Mouse (Mus musculus): ENCODE results near the gene Ccsap. TPM values are rescaled to one million over a fixed set of nuclear protein-coding genes. Genes with fewer than 3 reads are reported as not detected.

Gene Ccsap
- 5.2 and 6.7 TPM in 2 replicates for polyA plus RNA-seq (2014; fragmentation: Nextera tagmentation; extraction: Ambion mirVana)

DNA sequence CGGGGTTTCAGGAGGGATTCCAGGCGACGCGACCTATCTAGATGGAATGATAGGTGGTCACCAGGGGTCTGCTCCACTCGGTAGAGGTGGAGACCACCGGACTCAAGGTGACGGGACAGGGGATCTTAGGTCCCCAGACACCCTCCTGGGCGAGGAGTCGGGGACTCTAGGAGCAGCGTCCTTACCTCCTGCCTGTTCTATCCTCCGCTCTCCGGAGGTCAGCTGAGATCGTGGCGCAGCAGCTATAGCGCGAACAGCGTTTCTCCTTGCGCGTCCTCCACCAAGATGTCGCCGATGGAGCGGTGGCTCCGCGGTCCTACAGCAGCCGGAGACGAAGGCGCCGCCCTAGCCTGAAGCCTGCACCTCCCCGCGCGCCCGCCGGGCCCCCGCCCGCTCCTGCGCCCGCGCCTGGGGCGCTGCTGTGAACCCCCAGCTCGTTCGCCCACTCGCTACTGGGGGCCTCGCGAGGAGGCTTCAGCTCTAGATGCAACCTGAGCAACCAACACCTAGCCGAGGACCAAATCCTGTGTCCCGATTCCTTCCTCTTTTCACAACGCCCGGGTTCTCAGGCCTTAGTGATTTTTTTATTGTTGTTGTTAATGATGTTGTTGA is at the start of gene Ccsap:
Gene Ccsap, minus strand, starts transcription at position 562 of the 612 bp plus-strand sequence.
- Histone ChIP-seq H3K9ac (ENCODE audit: low read length) (peak within 1 kb of the TSS; percentile 82), H3K4me3 (ENCODE audit: low read depth, low read length) (peak within 1 kb of the TSS; percentile 84), H3K4me1 (ENCODE audit: control insufficient read depth, insufficient read depth, low read length) (peaks cover 12% of the 10 kb centered on the region; the same call in 1 of the 2 replicates), H3K27me3 (replicated peaks; ENCODE audit: control insufficient read depth, insufficient read depth, low read length) (peaks cover 4% of the 10 kb centered on the region; the same call in 1 of the 2 replicates), H3K27ac (ENCODE audit: low read depth, low read length) (peak within 1 kb of the TSS; percentile 66), H3K36me3 (ENCODE audit: control insufficient read depth, insufficient read depth, low read length) (no peaks in the 10 kb centered on the region), H3K4me2 (ENCODE audit: low read length) (peak within 1 kb of the TSS; percentile 89), H3K9me3 (replicated peaks; ENCODE audit: control insufficient read depth, low read length) (no peaks in the 10 kb centered on the region)
- peak; percentile 50 for DNase-seq (ENCODE audit: low spot score)
- ATAC-seq = peak; percentile 56
- 2% methylated on average over 46 of the region's 48 CpGs for WGBS

DNA sequence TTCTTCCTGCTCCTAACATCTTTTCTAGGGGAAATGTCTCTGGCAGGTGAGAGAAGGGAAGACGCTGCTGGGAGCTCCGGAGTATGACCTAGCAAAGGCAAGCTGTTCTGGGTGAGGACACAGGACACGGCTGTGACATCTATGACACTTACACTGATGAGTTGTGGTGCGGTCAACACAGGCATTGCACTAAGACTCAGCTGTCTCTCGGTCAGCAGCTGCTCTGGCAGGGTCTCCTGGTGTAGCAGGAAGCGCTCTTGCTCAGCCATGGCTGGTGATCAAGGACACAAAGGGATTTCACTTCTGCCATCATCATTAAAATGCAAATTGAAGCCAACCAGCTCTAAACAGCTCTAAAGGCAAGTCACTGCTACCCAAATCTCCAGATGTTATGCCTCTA is 47.6 kb upstream of the Ccsap start:
- no peak for DNase-seq (ENCODE audit: low spot score)
- Histone ChIP-seq H3K9ac (ENCODE audit: low read length) (no peak overlapping the region), H3K36me3 (ENCODE audit: control insufficient read depth, insufficient read depth, low read length) (peaks cover 89% of the 10 kb centered on the region)

DNA sequence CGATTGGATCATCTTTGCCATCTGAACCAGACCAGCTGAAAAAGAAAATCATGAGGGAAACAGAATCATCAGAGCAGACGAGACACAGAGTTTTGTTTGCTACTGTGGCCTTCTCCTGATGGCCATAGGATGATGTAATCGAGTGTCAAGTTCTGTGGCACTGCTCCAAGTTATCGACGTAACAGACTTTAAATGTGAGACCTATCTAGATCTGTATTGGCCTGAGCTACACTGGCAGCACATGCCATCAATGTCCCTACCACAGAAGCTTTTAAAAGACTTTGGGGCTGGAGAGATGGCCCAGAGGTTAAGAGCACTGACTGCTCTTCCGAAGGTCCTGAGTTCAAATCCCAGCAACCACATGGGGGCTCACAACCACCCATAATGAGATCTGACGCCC is 42.6 kb upstream of the Ccsap start:
- Histone ChIP-seq H3K27ac (ENCODE audit: low read depth, low read length) (no peak overlapping the region), H3K4me3 (ENCODE audit: low read depth, low read length) (no peak overlapping the region), H3K36me3 (ENCODE audit: control insufficient read depth, insufficient read depth, low read length) (peaks cover 74% of the 10 kb centered on the region), H3K27me3 (replicated peaks; ENCODE audit: control insufficient read depth, insufficient read depth, low read length) (no peaks in the 10 kb centered on the region), H3K4me1 (ENCODE audit: control insufficient read depth, insufficient read depth, low read length) (no peaks in the 10 kb centered on the region), H3K9me3 (replicated peaks; ENCODE audit: control insufficient read depth, low read length) (no peaks in the 10 kb centered on the region), H3K4me2 (ENCODE audit: low read length) (no peak overlapping the region), H3K9ac (ENCODE audit: low read length) (no peak overlapping the region)
- no peak for DNase-seq (ENCODE audit: low spot score)
- no peak for ATAC-seq
- 86% methylated on average over 7 of the region's 7 CpGs for WGBS

More for the DNA sequence above, 47.6 kb upstream of the Ccsap start:
- no peak overlapping the region for H3K4me2 ChIP-seq (ENCODE audit: low read length)
- no peak for ATAC-seq
- WGBS = 94% methylated on average over 6 of the region's 6 CpGs
- H3K4me1 ChIP-seq (ENCODE audit: control insufficient read depth, insufficient read depth, low read length) = no peaks in the 10 kb centered on the region
- no peak overlapping the region for H3K27ac ChIP-seq (ENCODE audit: low read depth, low read length)
- no peak overlapping the region for H3K4me3 ChIP-seq (ENCODE audit: low read depth, low read length)
- H3K9me3 ChIP-seq (replicated peaks; ENCODE audit: control insufficient read depth, low read length) = no peaks in the 10 kb centered on the region
- no peaks in the 10 kb centered on the region for H3K27me3 ChIP-seq (replicated peaks; ENCODE audit: control insufficient read depth, insufficient read depth, low read length)

DNA sequence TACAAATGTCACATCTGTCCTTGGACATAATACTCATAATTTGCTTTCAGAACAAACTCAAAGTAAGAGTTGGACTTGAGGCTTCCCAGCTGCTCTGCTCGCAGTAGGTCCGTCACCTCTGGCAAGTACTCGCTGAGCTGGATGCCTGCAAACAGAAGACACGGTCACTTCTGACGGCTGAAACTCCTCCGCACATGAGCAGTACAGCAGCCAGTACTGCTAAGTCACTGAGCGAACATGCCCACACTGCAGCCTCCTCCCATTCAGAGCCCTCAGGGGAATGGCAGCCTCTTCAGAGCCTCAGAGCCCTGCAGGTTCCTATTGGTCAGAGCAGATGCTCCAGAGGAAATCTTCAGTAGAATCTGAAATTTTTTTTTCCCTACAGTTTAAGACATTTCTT is 39.4 kb upstream of the Ccsap start:
- Histone ChIP-seq H3K36me3 (ENCODE audit: control insufficient read depth, insufficient read depth, low read length) (peaks cover 49% of the 10 kb centered on the region), H3K27me3 (replicated peaks; ENCODE audit: control insufficient read depth, insufficient read depth, low read length) (peaks cover 10% of the 10 kb centered on the region), H3K4me2 (ENCODE audit: low read length) (no peak overlapping the region), H3K9ac (ENCODE audit: low read length) (no peak overlapping the region), H3K4me3 (ENCODE audit: low read depth, low read length) (no peak overlapping the region), H3K4me1 (ENCODE audit: control insufficient read depth, insufficient read depth, low read length) (no peaks in the 10 kb centered on the region), H3K9me3 (replicated peaks; ENCODE audit: control insufficient read depth, low read length) (no peaks in the 10 kb centered on the region), H3K27ac (ENCODE audit: low read depth, low read length) (no peak overlapping the region)
- ATAC-seq = no peak
- no peak for DNase-seq (ENCODE audit: low spot score)
- WGBS = 86% methylated on average over 7 of the region's 7 CpGs

DNA sequence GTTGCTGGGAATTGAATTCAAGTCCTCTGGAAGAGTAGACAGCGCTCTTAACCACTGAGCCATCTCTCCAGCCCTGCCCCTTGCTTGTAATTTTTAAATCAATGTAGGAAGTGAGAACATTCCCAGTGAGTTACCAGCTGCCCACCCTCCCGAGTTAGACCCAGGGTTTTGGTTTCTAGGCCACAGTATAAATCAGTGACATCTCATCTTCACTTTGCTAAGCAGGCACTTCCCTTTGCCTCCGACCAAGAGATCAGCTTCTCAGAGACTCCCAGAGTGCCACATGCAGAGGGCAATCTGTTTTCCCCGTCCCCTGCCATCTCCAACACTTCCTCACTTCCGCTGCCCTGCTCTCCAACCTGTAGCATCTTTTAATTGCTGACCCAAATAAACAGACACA is 38.6 kb upstream of the Ccsap start:
- ATAC-seq (no peak), DNase-seq (ENCODE audit: low spot score) (no peak)
- Histone ChIP-seq H3K4me1 (ENCODE audit: control insufficient read depth, insufficient read depth, low read length) (no peaks in the 10 kb centered on the region), H3K4me2 (ENCODE audit: low read length) (no peak overlapping the region), H3K36me3 (ENCODE audit: control insufficient read depth, insufficient read depth, low read length) (peaks cover 41% of the 10 kb centered on the region), H3K9ac (ENCODE audit: low read length) (no peak overlapping the region), H3K27ac (ENCODE audit: low read depth, low read length) (no peak overlapping the region), H3K9me3 (replicated peaks; ENCODE audit: control insufficient read depth, low read length) (no peaks in the 10 kb centered on the region), H3K4me3 (ENCODE audit: low read depth, low read length) (no peak overlapping the region), H3K27me3 (replicated peaks; ENCODE audit: control insufficient read depth, insufficient read depth, low read length) (peaks cover 18% of the 10 kb centered on the region)
- 91% methylated on average over 5 of the region's 5 CpGs for WGBS

- Histone ChIP-seq H3K4me2 (ENCODE audit: low read length) (no peak overlapping the region), H3K9ac (ENCODE audit: low read length) (no peak overlapping the region), H3K27me3 (replicated peaks; ENCODE audit: control insufficient read depth, insufficient read depth, low read length) (peaks cover 35% of the 10 kb centered on the region), H3K27ac (ENCODE audit: low read depth, low read length) (no peak overlapping the region), H3K4me3 (ENCODE audit: low read depth, low read length) (no peak overlapping the region), H3K9me3 (replicated peaks; ENCODE audit: control insufficient read depth, low read length) (no peaks in the 10 kb centered on the region), H3K36me3 (ENCODE audit: control insufficient read depth, insufficient read depth, low read length) (peaks cover 24% of the 10 kb centered on the region), H3K4me1 (ENCODE audit: control insufficient read depth, insufficient read depth, low read length) (0 out of 2 replicates have a peak, but pooled peaks cover 3% of the 10 kb centered on the region)
- ATAC-seq (no peak), DNase-seq (ENCODE audit: low spot score) (no peak)
- WGBS = 51% methylated on average over 10 of the region's 10 CpGs
These were observed 36.8 kb upstream of the Ccsap start for GRCm38 (mm10) chr8:123896774-123897173.

DNA sequence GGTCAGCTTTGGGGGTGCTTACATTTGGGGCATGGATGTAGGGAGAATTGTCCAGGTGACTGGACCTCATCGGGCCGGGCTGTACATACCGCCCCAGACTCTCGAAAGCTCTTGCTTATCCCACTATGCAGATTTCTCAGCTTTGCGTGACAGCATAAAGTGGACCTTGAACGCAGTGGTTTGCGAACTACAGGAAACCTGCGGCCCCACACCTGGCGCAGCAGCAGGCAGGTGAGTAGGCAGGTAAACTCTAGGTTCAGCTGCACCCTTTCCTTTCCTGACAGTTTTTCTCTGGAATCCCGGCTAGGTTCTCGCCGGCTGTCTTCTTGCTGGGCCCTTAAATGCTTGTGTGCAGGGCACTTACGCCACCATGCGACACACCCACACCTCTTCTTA is 36.4 kb upstream of the Ccsap start:
- Histone ChIP-seq H3K9me3 (replicated peaks; ENCODE audit: control insufficient read depth, low read length) (no peaks in the 10 kb centered on the region), H3K27me3 (replicated peaks; ENCODE audit: control insufficient read depth, insufficient read depth, low read length) (peaks cover 39% of the 10 kb centered on the region), H3K9ac (ENCODE audit: low read length) (no peak overlapping the region), H3K4me3 (ENCODE audit: low read depth, low read length) (no peak overlapping the region), H3K4me1 (ENCODE audit: control insufficient read depth, insufficient read depth, low read length) (peaks cover 5% of the 10 kb centered on the region), H3K4me2 (ENCODE audit: low read length) (no peak overlapping the region), H3K36me3 (ENCODE audit: control insufficient read depth, insufficient read depth, low read length) (peaks cover 20% of the 10 kb centered on the region), H3K27ac (ENCODE audit: low read depth, low read length) (no peak overlapping the region)
- DNase-seq (ENCODE audit: low spot score) (no peak), ATAC-seq (no peak)
- 66% methylated on average over 14 of the region's 14 CpGs for WGBS

- H3K27me3 ChIP-seq (replicated peaks; ENCODE audit: control insufficient read depth, insufficient read depth, low read length) = peaks cover 43% of the 10 kb centered on the region
- ATAC-seq (no peak), DNase-seq (ENCODE audit: low spot score) (no peak)
- peaks cover 8% of the 10 kb centered on the region for H3K4me1 ChIP-seq (ENCODE audit: control insufficient read depth, insufficient read depth, low read length)
- no peak overlapping the region for H3K9ac ChIP-seq (ENCODE audit: low read length)
- peaks cover 18% of the 10 kb centered on the region for H3K36me3 ChIP-seq (ENCODE audit: control insufficient read depth, insufficient read depth, low read length)
- no peaks in the 10 kb centered on the region for H3K9me3 ChIP-seq (replicated peaks; ENCODE audit: control insufficient read depth, low read length)
- H3K4me2 ChIP-seq (ENCODE audit: low read length) = no peak overlapping the region
- 77% methylated on average over 9 of the region's 9 CpGs for WGBS
- H3K27ac ChIP-seq (ENCODE audit: low read depth, low read length) = no peak overlapping the region
- H3K4me3 ChIP-seq (ENCODE audit: low read depth, low read length) = no peak overlapping the region
These were observed 35.8 kb upstream of the Ccsap start for GRCm38 (mm10) chr8:123895680-123896365.

- no peak overlapping the region for H3K4me3 ChIP-seq (ENCODE audit: low read depth, low read length)
- 79% methylated on average over 4 of the region's 4 CpGs for WGBS
- peaks cover 8% of the 10 kb centered on the region for H3K4me1 ChIP-seq (ENCODE audit: control insufficient read depth, insufficient read depth, low read length)
- peaks cover 12% of the 10 kb centered on the region for H3K36me3 ChIP-seq (ENCODE audit: control insufficient read depth, insufficient read depth, low read length)
- H3K27ac ChIP-seq (ENCODE audit: low read depth, low read length) = no peak overlapping the region
- ATAC-seq (no peak), DNase-seq (ENCODE audit: low spot score) (no peak)
- H3K9me3 ChIP-seq (replicated peaks; ENCODE audit: control insufficient read depth, low read length) = no peaks in the 10 kb centered on the region
- H3K4me2 ChIP-seq (ENCODE audit: low read length) = no peak overlapping the region
- H3K27me3 ChIP-seq (replicated peaks; ENCODE audit: control insufficient read depth, insufficient read depth, low read length) = peaks cover 48% of the 10 kb centered on the region
- no peak overlapping the region for H3K9ac ChIP-seq (ENCODE audit: low read length)
These were observed 35.2 kb upstream of the Ccsap start for GRCm38 (mm10) chr8:123895230-123895629.

Data from forebrain, embryonic 14.5 days (tissue).